Mouse (Mus musculus): ENCODE results near the gene Cdh13.
A peak's percentile ranks its signal among the peaks of the same experiment; 100 is the strongest.

Cdh13 gene

DNA sequence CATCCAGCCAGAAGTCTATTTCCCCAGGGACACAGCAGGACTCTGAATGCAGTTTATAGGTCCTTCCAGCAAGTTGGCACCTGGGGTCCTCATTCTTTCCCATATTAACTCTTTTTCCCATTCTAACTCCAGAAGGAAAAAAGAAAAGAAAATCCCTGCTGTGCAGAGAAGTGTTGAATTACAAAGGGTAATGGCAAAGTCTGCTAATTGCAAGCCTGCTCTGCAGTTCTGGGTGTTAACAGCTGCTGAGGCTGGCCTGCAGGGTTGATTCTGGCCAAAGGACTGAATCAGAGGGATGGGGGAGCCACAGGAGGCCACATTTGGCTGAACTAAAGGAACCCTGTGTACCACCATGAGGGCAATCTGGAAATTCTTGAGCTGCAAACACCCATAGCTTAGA, 562.2 kb downstream of the Cdh13 start:
- DNase-seq: no peak

DNA sequence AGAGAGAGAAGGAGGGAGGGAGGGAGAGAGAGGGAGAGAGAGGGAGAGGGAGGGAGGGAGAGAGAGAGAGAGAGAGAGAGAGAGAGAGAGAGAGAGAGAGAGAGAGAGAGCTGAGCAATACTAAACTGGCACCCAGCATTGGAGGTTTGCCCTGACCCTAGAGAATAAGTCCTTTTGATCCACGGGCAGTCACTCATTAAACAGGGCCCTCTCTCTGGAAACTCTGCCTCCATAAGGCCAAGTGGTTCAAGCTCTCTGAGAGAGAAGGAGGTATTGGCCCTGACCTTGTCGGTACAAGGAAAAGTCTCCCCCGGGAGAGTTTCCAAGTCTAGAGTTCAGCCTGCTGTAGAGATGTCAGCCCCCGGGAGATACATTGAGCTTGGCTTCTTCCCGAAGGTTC, 564.5 kb downstream of the Cdh13 start:
- no peak for DNase-seq

DNA sequence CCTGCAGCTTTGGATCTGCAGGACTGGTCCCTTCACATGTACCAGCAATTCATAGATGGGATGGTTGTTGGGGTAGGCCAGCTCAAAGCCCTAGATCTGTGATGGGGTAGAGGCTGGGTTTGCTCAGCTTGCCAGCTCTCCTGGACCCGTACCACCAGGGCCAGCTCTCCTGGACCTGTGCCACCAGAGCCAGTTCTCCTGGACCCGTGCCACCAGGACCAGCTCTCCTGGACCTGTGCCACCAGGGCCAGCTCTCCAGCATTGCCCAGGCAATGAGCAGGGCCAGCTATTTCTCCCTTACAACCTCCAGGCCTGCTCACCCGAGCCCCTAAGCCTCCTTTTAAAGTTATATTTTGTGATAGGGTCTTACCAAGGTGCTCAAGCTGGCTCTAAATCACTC, 566.0 kb downstream of the Cdh13 start:
- peak; percentile 54 for DNase-seq

DNA sequence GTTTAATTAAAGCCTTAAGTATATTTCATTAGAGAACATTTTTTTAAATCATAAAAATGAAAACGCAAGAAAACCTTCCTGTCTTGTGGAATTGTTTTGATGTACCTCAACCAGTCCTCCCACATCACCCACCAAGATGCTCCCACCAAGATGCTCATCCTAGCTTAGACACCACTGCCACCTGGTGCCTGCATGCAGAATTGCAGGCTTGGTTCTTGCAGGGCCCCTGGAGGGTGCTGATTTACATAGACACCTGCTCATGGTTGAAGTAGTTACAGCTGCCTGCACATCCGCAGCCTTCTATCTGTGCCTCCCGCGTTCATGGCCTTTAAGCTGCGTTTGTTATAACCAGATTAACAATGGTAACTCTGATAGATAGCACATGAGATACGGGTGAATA, 566.8 kb downstream of the Cdh13 start:
- peak; percentile 65 for DNase-seq

DNA sequence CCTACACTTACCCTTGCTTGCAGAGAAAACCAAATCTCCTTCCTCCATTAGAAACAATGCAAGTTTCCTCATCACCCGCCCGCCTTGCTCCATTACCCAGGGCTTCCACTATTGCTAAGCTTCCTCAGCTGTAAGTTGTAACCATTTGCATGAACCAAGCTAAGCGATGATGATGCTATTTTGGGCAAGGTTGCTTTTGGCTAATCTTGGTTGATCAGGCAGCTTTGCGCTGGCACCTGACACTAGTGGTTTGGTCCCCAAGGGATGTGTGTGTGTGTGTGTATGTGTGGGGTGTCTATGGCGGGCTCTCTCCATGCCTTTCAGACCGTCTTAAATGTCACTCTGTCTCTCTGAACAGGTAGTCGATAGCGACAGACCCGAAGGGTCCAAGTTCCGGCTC, 567.8 kb downstream of the Cdh13 start:
- DNase-seq: no peak

DNA sequence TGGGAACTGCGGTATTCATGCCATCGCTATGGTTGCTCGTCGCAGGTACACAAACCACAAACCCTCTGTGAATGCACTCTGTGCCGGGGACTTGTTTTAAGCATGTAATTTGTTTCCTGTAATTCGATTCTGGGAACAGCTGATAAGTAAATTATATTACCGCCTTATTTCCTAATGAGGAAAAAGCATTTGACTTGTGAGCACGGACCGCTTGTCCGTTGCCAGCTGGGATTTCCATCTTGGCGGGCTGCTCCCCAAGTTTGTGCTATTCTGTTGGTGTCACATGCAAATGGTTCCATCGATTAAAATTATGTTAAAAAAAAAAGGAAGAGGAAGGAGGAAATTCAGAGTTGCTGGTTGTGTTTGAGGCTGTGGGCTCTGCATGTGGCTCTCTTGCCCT, 569.3 kb downstream of the Cdh13 start:
- DNase-seq: no peak

DNA sequence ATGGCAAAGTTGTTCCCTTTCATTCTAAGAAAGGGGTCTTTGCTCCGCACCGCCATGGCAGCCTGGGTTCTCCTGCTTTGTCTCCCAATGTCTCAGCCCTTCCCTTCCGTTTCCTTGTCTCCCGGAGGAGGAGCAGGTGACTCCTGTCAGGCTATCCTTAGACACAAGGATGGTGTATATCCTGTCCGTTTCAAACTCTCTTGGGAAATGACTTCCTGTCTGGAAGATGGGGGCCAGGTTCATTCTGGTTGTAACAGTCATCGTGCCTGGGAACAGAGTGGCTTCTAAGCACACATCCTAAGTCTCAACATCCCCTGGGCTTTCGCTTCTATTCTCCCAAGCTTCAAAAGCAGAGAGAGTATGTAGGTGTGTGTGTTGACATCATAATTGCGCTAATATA, 571.1 kb downstream of the Cdh13 start:
- no peak for DNase-seq

DNA sequence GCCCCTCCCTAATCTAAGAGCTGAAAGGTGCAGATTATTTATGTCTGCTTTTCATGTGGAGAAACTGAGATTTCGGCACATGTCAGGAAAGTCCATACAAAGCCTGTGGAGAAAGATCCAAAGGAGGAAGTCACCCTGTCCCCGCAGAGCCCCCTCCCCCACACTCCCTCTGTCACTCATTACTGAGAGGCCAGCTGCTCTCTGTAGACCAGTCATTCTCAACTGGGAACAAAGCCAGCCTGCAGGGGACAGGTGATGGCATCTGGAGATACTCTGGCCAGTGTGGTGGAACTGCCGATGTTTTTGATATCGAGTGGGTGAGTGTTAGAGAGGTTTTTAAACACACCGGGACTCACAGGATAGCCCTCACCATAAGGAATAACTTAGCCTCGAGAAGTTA, 582.8 kb downstream of the Cdh13 start:
- no peak for DNase-seq

DNA sequence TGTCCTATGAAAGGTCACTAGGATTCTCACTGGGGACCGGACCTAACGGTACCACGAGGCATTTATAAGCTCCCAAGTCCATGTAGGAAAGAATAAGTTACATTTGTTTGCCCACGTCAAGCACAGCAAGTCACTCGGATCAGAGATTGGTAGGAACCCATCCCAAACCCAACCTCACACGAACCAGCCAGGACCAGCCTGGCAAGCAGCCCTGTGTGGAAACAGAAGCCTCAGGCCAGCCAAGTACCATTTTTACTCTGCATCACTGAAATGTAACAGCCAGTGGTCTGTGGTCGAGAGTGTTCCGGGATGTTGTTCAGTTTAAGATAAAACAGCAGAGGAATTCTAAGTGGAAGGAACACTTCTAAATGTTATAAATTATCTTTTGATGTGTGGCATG, 587.2 kb downstream of the Cdh13 start:
- DNase-seq: no peak

DNA sequence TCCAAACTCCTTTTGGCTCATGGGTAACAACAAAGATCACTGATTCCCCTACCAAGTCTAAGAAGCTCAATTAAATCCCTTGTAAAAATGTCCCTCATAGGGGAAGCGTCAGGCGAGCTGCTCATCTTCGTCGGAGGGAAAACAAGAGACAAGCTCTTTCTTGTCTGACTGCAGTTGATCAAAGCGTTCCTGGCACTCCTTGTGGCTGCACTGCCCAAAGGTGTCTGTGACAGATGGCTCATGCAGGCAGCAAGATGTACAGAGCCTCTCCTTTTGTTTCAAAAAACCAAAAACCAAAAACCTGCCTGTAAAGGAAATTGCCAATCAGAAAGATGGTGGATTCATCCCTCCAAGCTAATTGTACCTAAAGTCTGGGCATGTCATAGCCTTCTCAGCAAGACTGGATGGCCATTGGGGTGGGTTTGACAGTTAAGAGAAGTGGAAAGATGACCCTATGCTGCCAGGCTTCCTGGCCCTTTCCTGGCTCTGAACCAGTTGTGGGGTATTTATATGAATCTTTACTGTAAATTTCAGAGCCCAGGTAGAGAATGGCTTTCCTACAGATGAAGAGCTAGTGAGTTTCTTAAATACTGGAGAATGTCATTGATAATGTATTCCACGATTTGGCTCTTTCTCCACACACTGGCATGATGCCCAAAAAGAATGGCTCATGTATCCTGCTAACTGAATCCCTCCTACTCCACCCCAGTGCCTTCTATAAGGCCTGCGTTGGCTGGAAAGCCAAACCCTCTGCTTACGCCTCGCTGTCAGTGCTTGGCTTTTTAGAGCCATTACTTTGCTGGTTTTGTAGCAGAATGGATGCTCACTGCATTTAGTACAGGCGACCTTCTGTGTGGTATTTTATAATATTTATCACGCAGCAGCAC, 596.6 kb downstream of the Cdh13 start:
- peak; percentile 34 for DNase-seq

DNA sequence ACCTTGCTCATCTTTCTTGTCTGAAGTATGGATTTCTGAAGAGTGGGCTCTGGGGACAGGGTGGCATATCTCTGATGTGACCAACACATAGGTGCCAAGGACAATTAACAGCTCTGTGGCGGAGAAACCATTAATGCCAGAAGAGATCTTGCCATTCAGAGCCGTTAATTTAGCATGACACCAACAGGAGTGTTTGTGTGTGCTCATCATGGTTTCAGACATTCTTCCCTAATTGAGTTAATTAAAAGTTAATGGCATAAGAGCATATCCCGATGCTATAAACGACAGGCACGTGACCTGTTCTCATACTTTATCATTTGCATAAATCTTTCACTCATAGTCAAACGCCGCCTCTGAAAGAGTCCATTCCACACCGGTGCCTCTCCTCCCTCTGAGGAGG, 600.8 kb downstream of the Cdh13 start:
- no peak for DNase-seq

DNA sequence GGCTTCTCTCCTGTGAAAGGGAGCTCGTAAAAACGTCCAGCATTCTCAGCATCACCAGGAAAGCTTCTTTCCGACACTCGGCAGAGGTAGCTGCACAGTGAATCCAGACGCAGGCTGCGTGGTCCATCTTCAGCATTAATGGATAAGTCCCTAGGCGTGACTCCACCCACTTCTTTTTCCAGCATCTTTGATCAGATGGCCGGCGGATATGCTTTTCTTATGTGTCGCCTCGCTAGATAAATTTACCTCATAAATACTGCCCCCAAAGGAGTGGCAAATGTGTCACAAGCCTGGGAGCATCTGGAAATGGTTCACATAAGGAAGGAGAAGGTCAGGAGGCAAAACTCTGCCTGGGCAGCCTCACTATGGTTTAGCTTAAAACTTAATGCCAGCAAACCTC, 601.5 kb downstream of the Cdh13 start:
- DNase-seq: no peak

DNA sequence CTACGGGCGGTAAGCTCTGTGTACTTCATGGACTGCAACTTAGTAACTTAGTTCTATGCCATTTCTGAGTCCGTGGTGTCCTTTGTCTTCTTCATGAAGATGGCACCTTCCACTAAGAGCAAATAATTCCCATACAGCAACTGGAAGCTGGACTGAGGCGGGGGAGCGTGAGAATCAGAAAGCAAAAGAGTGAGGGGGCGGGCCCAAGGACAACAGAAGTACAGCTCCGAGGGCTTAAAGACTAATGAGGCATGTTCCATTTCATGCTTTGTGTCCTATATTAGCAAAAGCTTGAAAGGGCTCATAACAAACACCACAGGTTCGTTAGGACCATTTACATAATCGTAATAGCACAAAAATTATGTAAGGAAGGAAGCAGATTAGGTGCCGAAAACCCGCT, 618.9 kb downstream of the Cdh13 start:
- DNase-seq: no peak

DNA sequence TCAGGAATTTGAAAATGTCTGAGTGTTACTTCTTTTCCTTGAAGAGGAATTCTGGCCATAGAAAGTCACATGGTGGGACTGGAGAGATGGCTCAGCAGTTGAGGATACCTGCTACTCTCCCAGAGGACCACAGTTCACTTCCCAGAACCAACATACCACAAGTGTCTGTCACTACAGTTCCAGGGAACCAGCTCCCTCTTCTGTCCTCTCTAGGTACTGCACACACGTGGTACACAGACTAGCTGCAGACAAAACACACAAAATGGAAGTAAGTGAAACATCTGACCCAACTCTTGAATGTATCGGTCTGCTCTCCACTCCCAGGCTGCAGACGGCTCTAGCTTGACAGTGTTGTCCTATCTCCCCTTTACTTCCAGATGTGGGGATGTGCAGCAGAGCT, 633.0 kb downstream of the Cdh13 start:
- DNase-seq: peak; percentile 18

DNA sequence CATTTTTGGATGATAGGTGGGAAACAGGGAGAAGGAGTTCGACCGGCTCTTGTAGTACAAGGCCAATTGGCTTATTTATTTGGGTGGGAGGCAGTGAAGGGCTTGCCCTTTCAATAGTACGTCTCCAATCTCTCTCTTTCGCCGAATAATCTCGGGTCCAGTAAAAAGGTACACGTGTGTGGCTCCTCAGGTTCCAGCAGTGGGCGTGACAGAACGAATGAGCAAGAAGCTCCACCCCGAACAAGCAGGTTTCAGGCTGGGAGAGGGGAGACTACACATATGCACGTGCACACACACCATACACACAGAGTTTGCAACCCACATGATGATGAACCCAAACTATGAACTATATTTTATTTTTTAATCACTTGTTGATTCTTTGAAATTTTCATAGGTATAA, 653.9 kb downstream of the Cdh13 start:
- no peak for DNase-seq

DNA sequence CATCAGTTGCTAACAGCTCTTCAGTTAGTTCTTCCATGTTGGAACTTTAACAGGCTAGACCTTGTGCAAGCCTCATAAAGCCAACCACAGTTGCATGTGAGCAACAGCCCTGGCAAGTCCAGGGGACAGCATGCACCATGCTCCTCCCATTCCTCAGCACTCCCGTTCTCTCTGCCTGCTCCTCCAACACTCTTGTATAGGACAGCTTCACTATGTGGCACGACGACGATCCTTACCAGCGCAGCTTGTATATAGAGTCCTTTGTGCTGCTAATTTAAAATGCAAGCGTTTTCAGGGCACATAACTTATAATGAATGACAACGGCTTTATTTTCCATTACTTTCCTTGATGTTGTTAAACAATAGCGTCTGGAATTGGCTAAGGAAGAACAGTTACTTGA, 654.5 kb downstream of the Cdh13 start:
- no peak for DNase-seq

DNA sequence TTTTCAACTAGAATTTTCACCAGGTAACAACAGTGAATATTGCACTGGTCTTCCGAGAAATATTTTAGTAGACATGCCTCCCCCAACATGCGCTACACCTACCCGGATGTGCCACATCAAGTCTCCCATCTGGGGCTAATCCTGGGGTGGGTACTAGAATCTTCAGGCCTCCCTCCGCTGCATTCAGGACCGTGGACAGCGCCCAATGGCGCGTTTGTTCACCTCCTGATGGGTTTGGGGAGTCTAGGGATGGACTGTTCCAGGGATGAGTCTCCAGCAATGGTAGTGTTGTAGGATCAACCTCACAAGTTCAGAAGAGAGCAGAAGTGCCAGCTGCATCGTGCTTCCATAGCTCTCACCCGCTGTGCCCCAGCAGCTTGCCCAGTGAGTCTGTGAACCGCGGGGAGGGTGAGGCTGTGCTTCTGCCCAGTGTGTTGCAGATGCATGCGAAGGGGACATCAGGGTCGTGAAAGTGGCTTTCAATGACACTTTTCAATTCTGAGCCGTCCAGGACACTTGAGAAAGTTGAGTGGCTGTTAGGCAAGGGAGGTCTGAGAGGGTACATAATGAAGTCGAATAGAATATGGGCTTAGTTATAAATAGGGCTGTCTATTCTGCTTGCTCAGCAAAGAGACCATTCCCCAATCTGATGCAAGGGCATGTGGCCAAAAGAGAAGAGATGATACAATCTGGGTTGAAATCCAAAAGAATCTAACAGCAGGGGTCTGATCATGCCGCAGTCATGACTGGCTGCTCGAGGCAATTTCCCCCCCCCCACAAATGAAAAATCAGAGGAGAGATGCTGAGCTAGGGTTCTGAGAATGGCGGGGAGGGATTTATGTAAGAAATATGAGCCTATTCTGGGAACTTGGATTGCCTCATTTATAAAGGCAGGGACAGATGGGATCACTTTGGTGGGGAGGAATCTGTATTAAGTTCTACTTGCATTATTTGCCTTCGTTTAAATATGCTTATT, 668.5 kb downstream of the Cdh13 start:
- no peak for DNase-seq

DNA sequence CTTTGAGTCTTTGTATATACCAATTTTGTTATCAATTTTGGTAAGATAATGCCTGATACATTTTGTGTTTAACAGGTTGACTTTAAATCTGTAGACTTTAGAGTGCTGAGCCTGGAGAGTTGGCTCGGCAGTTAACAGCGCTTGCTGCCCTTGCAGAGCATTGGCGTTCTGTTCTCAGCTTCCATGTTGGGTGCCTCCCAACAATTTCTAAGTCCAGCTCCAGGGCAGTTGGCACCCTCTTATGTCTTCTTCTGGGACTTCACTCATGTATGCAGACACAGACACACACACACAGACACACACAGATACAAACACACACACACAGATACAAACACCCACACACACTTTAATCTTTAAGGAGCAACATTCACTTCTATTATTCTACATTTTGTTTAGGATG, 672.6 kb downstream of the Cdh13 start:
- DNase-seq: no peak

DNA sequence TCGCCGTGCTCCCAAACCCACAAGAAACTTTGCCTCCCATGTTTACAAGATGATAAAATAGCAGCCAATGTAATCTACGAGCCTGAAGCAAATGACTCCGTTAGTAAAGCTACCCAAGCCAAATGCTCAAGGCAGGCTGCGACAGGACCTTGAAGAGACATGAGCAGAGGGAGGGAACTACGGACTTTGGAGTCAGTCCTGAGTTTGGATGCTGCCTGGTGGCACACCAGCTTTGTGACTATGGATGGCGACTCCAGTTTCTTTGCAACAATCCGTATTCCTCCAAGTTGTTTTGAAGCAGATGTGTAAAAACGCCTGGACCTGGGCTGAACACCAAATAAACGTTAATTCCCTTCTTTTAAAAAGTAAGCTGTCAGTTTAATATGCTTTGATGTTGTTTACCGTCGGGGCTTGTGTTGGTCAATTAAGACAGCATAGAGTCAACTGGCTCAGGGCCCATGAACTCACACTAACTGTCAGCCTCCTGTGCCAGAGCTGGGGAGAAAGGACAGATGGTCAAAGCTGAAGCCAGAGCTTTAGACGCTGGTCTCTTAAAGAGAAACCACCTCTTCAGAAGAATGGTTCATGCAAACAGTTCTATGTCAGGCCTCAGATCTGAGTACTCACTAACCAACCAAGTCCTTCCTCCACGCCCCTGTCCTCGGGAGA, 678.5 kb downstream of the Cdh13 start:
- DNase-seq: no peak

DNA sequence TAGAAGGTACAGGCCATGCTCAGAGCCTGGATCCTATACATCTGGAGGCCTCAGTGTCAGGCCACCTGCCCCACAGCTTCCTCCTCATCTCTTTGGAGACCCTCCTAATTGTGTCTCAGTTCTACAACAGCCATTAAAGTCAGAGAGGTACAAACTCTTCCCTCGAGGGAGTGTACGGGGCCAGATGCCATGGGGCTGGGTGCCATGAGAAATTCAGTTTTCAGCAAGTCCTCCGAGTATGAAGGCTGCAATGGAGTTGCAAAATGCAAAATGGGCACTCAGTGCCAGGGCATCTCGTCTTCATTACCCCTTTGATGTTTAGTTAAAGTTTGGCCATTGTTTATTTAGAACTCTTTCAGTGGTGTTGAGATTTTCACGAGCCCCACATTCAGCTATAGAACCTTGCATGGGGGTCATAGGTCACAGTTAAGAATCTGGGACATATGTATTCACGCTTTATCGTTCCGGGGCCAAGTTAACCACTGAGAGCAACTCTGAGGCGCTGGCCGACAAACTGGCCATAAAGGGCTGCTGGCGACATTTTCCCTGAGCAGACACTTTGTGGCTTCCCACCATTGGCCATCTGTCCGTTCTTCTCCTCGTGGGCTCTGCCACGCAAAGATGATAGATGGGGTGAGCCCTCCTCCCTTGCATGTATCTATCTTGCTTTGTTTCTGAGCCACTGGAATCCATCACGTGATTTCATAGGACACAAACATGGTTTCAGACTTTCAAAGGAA, 681.7 kb downstream of the Cdh13 start:
- DNase-seq: no peak

DNA sequence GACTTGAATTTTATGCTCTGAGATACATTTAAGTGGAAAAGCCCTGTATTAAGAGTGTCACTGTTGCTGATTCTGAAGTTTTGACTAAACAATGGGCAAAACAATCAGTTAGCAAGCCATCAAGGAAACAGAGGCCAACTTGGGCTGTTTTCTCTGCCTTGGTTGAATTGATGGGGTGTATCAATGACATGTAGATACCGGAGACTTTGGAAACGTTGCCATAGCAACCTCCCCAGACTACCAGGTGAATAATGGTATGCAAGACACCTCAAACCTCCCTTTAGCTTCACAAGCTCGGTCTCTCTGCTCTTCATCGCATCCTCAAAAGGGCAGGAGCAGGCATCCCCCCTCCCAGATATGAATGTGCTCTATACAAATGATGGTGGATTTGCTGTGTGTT, 685.4 kb downstream of the Cdh13 start:
- DNase-seq: no peak

DNA sequence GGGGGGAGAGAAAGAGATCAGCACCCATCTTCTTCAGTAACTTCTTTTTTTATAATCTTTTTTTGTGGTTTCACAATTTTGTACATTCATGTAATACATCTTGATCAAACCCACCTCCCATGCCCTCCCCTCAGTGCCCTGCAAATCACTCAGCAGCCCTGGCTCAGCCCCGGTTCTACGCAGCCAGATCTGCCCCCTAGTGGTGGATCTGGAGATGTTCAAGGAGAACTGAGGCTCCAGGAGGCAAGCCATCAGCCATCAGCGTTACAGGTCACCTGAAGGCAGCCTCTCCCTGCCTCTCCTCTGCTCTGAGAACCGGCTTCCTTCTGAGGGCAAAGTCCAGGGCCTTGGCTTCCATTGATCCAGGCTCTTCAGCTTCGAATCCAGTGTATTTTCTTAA, 696.3 kb downstream of the Cdh13 start:
- DNase-seq: peak; percentile 28

DNA sequence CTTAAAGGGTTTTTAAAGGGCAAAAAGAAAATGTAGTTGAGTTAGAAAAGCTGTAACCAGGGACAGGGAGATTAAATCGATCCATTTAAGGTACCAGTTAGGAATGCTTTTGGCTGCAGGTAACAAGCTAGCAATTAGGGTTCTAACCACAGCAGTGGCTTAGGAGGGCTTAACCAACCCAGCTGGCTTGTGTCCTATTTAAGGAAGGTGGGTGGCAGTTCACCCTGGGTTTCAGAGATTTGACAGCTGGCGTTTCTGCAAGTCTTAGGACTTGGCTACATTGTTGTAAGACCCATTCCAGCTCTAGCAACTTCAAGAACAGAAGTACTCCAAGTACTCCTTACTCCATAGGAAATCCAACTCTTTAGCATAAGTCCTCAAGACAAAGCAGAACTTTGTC, 700.2 kb downstream of the Cdh13 start:
- no peak for DNase-seq

Measured in right cerebral cortex, postnatal 14 days (tissue).